Mouse (Mus musculus) testis, postnatal 14 days (tissue): ENCODE measurements around the gene Elf3.
"Not testable (repeated sequence)": the region's sequence is repeated elsewhere in the genome, so short reads cannot be mapped to it uniquely, and the experiment has no call there.

Experiments used
- DNase-seq: peaks from one replicate; pipeline ENCODE4 v3.0.0; 2021; ENCODE audit warnings: low spot score

Elf3 gene

DNA sequence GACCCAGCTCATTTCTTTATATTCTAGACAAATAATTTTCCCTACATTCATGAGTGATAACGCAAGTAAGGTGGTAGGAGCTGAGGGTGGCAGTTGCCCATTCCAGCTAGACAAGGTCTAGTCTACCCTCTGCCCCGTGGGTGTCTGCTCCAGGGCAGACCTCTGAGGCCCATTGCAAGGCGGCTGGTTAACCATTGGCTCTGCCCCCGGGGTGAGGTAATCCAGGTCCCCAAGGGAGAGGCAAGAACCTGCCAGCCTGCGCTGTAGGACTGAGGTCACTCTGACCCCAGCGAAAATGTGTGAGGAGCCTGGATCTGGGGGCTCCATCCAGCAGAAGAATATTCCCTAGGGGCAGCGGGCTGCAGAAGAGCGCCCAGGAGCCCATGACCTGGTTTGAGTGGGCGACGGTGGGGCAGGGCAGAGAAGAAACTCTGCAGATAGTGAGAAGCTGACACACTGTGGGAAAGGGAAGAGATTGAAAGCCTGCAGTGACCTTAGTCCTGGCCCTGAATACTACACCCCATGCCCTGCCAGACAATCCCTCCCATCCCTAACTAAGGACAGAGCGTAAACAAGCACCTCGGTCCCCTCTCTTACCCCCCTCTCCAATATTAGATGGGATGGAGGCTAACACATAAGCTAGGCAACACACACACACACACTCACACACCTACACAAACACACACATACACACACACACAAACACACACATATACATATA is 21.1 kb downstream of the Elf3 start:
- DNase-seq: peak; percentile 39

GRCm38 (mm10) chr1:135234771-135235170 is 23.6 kb downstream of the Elf3 start:
- no peak for DNase-seq

DNA sequence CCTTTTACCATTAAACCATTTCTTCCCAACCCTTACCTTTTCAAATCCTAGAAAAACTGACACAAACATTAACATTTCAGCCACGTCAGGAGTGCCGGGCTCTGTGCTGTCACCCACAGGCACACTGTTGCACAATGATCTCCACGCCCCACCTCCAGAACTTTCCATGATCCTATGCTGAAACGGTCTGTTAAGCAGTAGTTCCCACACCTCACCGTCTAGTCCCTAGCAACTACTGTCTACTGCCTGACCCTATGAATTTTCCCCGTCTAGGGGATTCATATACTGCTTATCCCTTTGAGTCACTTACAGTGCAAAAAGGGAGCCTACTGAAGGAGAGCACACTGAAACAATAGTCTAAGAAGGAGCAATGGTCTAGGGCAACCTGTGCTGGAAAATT is 24.4 kb downstream of the Elf3 start:
- DNase-seq: no peak

DNA sequence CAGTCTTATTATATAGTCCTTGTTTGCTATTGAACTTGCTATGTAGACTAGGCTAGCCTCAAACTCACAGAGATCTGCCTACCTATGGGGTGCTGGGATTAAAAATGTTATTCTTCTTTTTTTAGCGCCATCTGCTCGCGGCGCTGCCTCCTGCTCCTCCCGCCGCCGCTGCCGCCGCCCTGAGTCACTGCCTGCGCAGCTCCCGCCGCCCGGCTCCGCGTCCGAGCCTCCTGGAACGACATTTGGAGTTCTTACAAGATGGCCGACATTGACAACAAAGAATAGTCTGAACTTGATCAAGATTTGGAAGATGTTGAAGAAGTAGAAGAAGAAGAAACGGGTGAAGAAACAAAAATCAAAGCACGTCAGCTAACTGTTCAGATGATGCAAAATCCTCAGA is 26.5 kb downstream of the Elf3 start:
- DNase-seq: not testable (repeated sequence)

GRCm38 (mm10) chr1:135227339-135227950 is 30.9 kb downstream of the Elf3 start:
- DNase-seq: peak; percentile 55

DNA sequence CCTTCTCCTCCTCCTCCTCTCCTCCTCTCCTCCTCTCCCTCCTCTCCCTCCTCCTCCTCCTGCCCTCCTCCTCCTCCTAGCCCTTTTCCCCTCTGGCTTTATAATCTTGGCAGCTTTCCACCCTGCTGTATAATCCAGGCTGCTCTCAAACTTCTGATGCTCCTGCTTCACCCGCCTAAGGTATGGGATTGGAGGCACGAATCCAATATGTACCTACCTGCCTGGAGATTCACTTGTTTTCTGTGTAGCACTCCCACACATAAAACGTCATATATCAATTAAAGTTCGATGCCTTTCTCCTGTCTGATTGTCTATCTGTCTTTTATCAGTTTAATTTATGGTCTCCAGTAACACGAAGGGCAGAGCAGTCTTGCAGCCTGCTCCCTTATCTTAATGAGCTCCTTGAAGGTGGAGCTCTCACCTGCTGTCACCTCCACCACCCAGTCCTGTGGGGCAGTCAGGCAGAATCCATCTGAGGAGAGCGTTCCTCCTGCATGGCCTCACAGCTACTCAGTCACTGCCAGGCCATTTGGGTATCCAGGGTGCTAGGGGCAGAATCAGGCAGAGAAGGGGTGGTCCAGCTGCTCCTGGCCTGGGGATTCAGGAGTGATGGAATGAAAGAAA is 33.3 kb downstream of the Elf3 start:
- no peak for DNase-seq

GRCm38 (mm10) chr1:135224147-135224546 is 34.2 kb downstream of the Elf3 start:
- DNase-seq: no peak

- no peak for DNase-seq
Observed at GRCm38 (mm10) chr1:135217607-135218233, 40.6 kb downstream of the Elf3 start.

GRCm38 (mm10) chr1:135213772-135214640 is 44.4 kb downstream of the Elf3 start:
- no peak for DNase-seq

- DNase-seq: no peak
Observed at GRCm38 (mm10) chr1:135210421-135210820, 47.9 kb downstream of the Elf3 start.

GRCm38 (mm10) chr1:135208716-135209115 is 49.7 kb downstream of the Elf3 start:
- no peak for DNase-seq

GRCm38 (mm10) chr1:135206586-135207339 is 51.6 kb downstream of the Elf3 start:
- DNase-seq: no peak

DNA sequence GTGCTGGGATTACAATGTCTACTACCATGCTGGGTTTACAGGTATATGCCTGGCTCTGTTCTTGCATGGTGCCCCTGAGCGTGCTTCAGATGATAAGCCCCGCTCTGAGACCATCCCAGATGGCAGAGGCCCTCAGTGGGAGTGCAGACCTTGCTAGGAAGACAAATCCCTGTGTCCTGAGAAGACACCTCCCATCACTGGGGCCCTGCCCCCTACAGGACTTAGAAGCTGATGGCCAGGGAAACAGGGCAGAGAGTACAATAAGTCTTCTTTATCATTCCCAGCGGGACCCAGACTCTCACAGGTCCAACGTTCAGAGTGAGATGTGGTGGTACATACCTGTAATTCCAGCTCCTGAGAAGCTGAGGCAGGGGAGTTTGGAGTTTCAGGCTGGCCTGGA is 53.1 kb downstream of the Elf3 start:
- no peak for DNase-seq

- DNase-seq: no peak
Observed at GRCm38 (mm10) chr1:135204196-135205126, 53.9 kb downstream of the Elf3 start.
